Mouse (Mus musculus): Measurements from ENCODE around the gene Gcgr. TPM values are rescaled to one million over a fixed set of nuclear protein-coding genes. Genes with fewer than 3 reads are reported as not detected.
A peak's percentile ranks its signal among the peaks of the same experiment; 100 is the strongest.
"Not testable (repeated sequence)": the region's sequence is repeated elsewhere in the genome, so short reads cannot be mapped to it uniquely, and the experiment has no call there.

Gcgr gene
- total RNA-seq, 2 experiments from 2014 or later: 1.7 to 1.8 TPM

DNA sequence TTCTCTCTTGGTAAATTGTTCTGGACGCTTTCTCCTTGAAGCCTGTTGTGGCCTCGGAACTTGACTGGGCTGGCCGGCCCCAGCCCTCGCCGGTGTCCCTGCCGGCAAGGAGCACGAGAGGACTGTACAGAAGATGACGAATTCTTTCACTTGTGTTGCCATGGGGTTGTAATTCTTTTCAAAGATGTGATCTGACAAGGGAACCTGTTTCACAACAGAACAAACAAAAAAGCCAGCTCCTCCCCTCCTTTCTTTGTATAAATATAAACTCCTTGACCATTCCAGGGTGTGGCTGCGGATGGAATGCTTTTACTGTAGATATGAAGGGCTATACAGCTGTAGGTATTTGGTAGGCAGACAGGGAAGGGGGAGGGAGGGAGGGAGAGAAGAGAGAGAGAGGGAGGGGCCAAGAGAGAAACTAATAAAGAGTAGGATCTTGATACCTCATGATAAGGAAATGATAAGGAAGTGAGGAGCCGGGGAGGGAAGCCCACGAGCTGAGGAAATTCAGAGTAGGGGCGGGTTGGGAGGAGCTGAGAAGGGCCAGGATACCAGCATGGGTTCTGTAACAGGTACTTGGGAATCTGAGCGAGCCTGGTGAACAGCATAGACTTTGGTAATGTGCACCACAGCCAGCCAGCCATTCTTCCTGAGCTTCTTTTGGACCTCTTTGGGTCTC, 22.7 kb upstream of the Gcgr start:
- DNase-seq: no peak

- no peak for DNase-seq
Observed at GRCm38 (mm10) chr11:120508290-120508870, 22.1 kb upstream of the Gcgr start.

DNA sequence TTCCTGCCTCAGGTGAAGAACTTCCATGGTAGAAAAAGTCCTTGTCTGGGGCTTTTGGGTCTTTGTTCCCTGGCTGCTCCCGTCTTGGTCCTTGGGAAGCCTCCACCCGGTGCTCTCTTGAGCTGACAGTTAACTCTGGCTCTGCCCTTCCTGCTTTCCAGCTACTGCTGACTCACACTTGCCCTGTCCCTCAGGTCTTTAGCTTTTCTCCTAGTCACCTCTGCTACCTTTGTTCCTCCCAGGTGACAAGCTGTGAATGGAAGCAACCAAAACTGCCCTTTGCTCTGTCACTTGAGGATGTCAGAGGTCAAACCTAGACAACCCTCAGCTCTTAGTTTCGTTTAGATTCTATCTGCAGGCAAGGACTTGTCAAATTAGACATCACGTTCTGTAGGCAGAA, 20.6 kb upstream of the Gcgr start:
- DNase-seq: no peak

DNA sequence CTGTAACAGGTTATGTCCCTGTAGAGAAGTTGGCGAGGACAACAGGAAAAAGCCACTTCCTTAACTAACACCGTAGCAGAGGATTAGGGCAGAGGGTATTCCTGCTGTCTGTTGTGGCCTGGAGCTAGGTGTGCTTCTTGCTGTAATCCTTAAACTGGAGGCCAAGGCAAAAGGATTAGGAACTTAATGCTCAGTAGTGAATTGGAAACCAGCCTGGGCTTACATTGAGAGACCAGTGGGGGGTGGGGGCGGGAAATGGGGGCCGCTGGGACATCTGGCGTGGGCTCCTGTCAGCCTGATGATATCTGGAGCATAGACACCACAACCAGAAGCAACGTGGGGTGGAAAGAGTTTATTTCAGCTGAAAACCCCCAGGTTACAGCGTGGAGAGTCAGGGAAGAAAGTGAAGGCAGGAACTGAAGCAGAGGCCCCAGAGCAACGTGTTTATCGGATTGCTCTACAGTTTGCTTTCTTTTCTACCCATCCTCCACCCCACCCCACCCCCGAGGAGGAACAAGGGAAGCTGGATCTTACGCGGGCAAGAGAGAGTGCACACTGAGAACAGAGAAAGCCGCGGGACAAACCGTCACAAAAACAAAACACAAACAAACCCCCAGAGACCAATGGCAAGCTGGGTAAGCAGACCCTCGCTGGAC, 20.0 kb upstream of the Gcgr start:
- no peak for DNase-seq

- no peak for DNase-seq
Observed at GRCm38 (mm10) chr11:120512790-120513453, 17.6 kb upstream of the Gcgr start.

GRCm38 (mm10) chr11:120514262-120514661, 16.2 kb upstream of the Gcgr start:
- not testable (repeated sequence) for DNase-seq

GRCm38 (mm10) chr11:120515611-120516010, 14.9 kb upstream of the Gcgr start:
- peak; percentile 95 for DNase-seq

DNA sequence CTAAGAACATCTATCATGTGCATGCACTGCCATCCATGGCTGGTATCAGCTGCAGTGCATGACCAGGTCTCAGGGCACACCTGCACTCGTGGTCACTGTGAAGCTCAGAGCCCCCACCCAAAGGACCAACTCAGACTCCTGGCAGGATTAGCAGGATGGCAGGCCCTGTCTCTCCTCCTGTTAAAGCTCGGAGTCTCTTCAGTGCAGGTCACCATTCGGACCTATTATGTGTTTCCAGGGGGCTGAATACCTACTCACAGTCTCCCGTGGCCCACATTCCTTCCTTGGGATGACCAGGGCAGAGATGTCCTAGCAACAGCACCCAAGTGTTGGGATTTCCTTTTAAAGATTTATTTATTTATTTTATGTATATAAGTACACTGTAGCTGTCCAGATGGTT, 13.4 kb upstream of the Gcgr start:
- DNase-seq: no peak

- peak; percentile 62 for DNase-seq
Observed at GRCm38 (mm10) chr11:120518027-120518426, 12.5 kb upstream of the Gcgr start.

GRCm38 (mm10) chr11:120518558-120518957, 11.9 kb upstream of the Gcgr start:
- no peak for DNase-seq

DNA sequence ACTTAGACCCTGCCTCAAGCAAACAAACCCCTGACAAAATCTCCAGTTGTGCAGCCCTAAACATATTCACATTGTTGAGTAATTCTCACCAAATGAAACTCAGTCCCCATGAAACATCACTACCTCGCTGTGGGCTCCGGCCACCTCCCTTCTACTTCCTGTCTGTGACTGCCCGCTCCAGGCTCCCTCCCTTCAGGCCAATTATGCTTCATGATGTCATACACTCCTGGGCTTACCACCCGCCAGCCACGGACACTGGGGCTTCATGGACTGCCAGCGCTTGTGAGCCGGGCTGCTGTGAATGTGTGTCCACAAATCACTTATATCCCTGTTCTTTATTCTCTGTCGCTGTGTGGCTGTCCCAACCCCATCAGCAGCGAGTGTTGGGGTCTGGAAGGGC, 10.8 kb upstream of the Gcgr start:
- peak; percentile 80 for DNase-seq

DNA sequence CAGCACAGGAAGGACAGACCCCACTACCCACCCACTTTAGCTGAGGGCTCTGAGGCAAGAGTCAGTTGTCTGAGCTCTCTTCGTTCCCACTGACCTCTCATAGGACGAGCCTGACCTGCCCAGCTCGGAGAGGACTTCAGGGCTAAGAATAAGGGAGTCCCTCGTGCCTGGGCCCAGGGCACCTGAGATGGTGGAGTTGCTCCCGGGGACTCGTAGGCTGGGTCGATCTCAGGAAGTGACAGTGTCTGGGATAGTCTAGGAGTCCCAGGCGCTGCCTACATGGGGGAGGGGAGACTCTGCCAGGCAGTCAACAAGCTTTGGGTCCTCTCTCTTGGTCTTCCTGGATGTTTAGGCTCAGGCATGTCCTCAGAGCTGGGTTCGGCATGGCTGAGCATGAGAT, 10.0 kb upstream of the Gcgr start:
- no peak for DNase-seq

DNA sequence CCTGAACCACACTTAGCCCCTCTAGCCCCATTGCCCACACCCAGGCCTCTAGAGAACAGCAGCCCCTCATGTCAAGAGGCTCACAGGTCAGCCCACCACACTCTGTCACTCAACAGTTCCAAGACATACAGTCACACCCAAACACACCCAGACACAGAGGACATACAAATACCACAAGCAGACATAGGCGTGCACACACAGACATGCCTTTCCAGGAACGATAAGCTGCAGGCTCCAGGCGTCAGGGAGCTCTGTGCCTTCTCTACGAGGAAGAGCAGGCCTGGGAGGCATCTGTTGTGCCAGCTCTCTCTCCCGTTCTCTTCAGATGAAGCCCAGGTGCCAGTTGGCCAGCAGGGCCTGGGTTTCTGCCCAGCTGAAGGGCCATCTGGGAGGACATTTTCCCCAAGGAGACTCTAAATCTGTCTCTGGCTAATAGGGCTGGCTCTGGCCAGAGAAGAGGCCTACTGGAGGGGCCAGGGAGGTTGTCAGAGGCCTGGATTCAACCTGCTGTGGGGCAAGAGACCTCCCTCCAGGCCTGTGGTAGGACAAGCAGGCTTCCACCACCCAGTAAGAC, 9.4 kb upstream of the Gcgr start:
- peak; percentile 76 for DNase-seq

DNA sequence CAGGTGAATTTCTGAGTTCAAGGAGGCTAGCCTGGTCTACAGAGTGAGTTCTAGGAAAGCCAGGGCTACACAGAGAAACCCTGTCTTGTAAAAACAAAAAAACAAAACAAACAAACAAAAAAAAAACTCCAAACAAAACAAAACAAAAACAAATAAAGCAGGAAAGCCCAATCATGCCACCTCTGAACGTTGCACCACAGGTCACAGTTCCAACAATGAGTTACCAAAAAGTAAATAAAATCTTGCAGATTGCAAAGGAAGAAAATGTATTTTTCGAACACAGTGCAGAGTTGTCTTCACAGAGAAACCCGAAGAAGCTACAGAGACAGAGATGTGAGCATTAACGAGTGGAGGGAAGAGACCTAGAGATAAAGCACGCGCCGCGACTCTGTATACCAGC, 7.9 kb upstream of the Gcgr start:
- no peak for DNase-seq

DNA sequence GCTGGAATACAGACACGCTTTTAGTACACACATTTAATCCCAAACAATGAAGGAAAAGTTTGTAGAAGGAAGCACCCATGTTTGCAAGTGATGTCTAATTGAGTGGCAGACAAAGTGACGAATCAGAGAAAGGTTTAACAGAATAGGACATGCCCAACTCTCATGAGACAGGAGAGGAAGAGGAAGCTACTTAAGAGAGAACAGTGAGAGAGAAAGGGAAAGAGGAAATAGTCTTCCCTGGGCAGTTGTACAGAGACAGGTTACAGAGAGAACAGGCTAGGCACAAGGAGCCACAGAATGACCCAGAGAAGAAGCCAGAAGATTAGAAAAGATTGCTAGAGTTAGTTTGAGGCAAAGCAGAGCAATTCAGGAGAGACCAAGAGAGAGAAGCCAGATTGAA, 4.5 kb upstream of the Gcgr start:
- DNase-seq: no peak

DNA sequence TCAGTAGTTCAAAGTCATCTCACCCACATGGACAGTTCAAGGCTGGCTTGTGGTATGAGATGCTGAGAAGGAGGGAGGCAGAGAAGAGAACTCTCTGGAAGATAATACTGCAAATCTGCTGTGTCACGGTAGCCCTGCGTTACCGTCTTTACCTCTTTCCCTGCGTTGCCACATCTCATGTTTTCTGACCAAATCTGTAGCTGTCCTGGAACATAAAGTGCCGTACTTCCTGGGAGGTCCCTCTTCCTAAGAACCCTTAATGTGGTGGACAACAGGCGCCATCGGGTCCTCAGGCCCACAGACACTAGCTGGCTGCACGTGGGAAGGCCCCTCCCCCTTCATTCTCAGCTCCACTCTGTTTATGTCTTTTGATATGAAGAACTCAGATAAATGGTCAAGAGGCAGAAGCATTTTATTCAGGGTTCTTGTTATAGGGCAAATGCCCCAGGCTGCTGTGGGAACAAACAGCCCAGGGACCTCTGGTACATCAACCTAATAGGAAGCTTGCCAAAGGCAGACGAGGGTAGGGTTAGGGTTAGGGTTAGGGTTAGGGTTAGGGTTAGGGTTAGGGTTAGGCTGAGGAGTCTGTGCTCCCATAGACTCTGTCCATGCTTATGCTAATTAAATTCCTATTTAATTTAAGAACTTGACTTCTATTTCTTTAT, 2.7 kb upstream of the Gcgr start:
- no peak for DNase-seq

DNA sequence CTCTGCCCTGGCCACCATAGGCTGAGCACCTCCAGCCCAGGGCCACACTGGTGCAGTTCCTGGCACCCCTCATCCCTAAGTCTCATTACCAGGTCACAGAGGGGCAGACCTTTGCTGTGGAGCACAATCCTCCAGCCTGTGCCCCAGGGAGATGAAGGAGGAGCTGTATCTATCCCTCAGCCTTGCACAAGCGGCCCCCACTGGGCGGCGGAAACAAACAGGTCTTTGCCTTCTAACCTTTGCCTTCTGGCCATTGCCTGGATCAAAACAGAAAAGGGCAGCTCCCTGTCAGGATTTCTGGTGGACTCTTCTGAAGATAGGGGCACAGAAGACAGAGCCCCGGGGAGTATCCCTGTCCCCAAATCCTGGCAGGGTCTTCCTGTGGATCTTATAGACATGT, 1.6 kb upstream of the Gcgr start:
- no peak for DNase-seq

GRCm38 (mm10) chr11:120531646-120532045, 1.1 kb downstream of the Gcgr start:
- DNase-seq: no peak

DNA sequence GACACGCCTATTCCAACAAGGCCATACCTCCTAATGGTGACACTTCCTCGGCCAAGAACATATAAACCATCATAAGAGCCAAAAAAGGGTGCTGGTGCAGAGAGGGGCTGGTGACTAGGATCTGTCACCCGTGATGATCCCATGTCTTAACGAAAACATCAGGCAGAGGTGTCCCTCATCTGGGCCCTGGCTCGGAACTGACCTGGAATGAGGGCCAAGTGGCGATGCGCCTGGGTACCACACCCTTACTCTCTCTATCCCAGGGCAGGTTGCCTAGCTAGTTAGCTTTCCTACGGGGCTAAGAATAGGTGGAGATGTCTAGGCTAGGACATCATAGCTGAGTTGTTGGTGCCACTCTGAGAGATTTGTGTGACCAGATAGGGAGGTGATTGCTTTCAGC, 3.6 kb downstream of the Gcgr start:
- no peak for DNase-seq

DNA sequence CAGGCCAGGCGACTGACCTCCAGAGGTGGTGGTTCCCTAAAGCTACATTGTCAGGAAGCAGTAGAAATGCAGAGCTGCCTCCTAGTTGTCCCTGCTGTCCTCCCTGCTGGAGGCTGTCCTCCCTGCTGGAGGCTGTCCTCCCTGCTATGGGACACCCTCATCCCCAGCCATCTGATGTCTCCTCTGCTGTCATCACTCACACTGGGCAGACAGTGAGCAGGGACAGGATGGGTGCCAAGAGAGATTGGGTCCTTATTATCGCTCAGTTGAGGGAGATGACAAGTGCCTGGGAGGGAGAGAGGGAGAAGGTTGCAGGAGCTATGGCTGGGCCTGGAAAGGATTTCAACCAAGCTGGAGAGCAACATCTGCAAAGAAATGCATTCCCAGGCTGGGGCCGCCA, 4.6 kb downstream of the Gcgr start:
- DNase-seq: no peak

DNA sequence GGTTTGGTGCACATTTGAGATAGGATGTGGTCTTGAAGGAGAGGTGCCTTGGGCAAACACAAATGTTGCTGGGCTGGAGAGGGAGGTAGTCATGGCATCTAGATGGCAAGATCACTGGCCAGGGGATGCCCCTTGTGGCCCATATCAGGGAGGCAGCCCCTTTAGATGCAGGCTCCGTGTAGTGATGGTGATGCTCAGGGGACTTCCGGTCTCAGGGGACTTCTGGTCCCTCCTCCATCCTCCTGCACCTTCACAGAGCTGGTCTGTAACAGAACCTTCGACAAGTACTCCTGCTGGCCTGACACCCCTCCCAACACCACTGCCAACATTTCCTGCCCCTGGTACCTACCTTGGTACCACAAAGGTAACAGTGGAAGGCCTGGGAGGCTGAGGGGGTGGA, 5.3 kb downstream of the Gcgr start:
- no peak for DNase-seq

DNA sequence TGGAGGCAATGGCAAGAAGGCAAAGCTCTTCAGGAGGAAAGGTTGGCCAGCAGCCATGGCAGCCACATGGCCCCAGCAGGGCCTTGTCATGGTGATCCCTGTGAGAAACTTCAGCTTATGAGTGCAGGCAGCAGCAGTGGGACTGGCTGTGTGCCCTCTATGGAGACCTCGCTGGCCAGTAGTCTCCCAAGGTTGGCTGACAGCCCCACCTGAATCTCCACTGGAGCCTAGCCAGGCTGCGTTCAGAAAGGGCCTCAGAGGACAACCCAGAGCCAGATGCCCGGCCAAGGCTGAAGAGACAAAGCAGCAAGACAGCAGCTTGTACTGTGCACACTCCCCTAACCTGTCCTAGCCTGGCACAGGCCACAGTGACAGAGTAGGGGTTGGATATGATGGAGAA, 8.0 kb downstream of the Gcgr start:
- DNase-seq: peak; percentile 90

DNA sequence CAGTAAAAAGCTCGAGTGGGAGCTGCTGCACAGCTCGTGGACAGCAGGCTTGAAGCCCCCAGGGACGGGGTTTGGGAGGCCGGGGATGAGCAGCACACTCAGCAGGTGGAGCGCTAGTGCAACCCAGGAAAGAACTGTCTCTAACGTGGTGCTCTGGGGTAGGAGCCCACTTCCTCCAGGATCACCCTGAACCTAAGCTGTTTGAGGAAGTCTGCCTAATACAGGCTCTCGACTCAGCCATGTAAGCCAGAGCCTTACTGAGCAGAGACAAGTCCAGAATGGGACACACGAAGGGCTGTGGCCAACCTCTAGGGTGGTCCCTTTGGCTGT, 8.4 kb downstream of the Gcgr start:
- no peak for DNase-seq

Measured in heart, postnatal 4 days (tissue).